Mouse (Mus musculus) spleen, adult 2 months (tissue): ENCODE measurements at regions not wholly inside any gene's neighbourhood (a gene's known extent, or its start where the extent isn't known, plus 50 kb on each side); places are given as distances from the start of the nearest gene placed in this dataset.

Source experiments
- CTCF ChIP-seq: fragments of 200-500 bp; IDR thresholded peaks from 2 replicates; pipeline ENCODE4 v1.5.1; 2011; ENCODE audit warnings: mild to moderate bottlenecking, inconsistent platforms; ENCODE audit not compliant: insufficient read depth, insufficient read length, insufficient replicate concordance; ENCODE audit errors: extremely low read depth
- POLR2A ChIP-seq: fragments of 200-500 bp; IDR thresholded peaks from 2 replicates; pipeline ENCODE4 v1.6.1; 2011; ENCODE audit warnings: low read depth, low read length, inconsistent platforms

DNA sequence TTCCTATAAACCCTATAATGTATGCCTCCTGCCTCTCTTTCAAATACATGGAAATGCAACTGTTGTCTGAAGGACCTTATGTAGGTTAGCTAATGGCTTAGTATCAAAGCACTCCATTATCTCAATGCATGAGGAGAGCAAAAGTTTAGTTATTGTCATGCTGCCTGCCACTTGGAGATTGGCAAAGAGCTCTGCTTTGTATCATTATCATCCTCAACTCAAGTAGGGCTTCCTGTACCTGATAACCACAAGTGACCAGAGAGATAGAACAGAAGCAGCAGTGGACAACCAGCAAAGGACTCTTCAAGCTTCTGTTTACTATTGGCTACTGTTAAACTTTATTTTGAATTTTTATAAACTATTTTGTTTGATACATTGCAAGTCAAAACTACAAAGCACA, 484.3 kb upstream of the Marcks start:
- TF ChIP-seq CTCF: no peak
- no peak for TF ChIP-seq POLR2A
